Mouse (Mus musculus) neural tube, embryonic 12.5 days (tissue): Measurements from ENCODE around the gene Ccsap. TPM values are rescaled to one million over a fixed set of nuclear protein-coding genes. Genes with fewer than 3 reads are reported as not detected.

Experiments
- ATAC-seq: fragments of 200-750 bp; cut with Nextera tagmentation; 2 replicates; pipeline ENCODE4 v1.8.0; 2017; ENCODE audit warnings: low read depth, mild to moderate bottlenecking, moderate TSS enrichment, moderate library complexity; ENCODE audit not compliant: low FRiP score
- H3K27ac ChIP-seq: fragments of 300-500 bp; sonication (generic); 2 replicates; pipeline ENCODE4 v1.5.1; 2016
- H3K27me3 ChIP-seq: fragments of 300-500 bp; sonication (generic); replicated peaks from 2 replicates; pipeline ENCODE4 v1.6.1; 2016; ENCODE audit warnings: mild to moderate bottlenecking
- H3K36me3 ChIP-seq: fragments of 300-500 bp; sonication (generic); 2 replicates; pipeline ENCODE4 v1.6.1; 2016; ENCODE audit warnings: mild to moderate bottlenecking
- H3K4me1 ChIP-seq: fragments of 300-500 bp; sonication (generic); 2 replicates; pipeline ENCODE4 v1.6.1; 2016
- H3K4me2 ChIP-seq: fragments of 300-500 bp; sonication (generic); replicated peaks from 2 replicates; pipeline ENCODE4 v1.6.1; 2016; ENCODE audit warnings: mild to moderate bottlenecking
- H3K4me3 ChIP-seq: fragments of 300-500 bp; sonication (generic); 2 replicates; pipeline ENCODE4 v1.5.1; 2016
- H3K9ac ChIP-seq: fragments of 300-500 bp; sonication (generic); 2 replicates; pipeline ENCODE4 v1.6.1; 2016; ENCODE audit warnings: mild to moderate bottlenecking
- H3K9me3 ChIP-seq: fragments of 300-500 bp; sonication (generic); 2 replicates; pipeline ENCODE4 v1.6.1; 2016; ENCODE audit warnings: mild to moderate bottlenecking
- WGBS: fragments of 180-500 bp; shearing (Covaris S2); methylation state at CpG from one replicate; pipeline ENCODE4 v1.1.7; 2016; 5-methylcytosine and 5-hydroxymethylcytosine counted together
- polyA plus RNA-seq: library from polyadenylated mRNA; unstranded; fragments of >200 nt; fragmentation: Nextera tagmentation; extraction: Ambion mirVana; gene quantifications from 2 replicates; pipeline ENCODE4 v1.2.1, GENCODE M21; 2016

Gene Ccsap
- polyA plus RNA-seq, 1 experiment from 2014 or later, result 8.5 TPM

- no peaks in the 10 kb centered on the region for H3K36me3 ChIP-seq
- H3K4me1 ChIP-seq, result 0 out of 2 replicates have a peak, but pooled peaks cover 8% of the 10 kb centered on the region
- no peak overlapping the region for H3K9ac ChIP-seq
- no peaks in the 10 kb centered on the region for H3K9me3 ChIP-seq
- H3K27ac ChIP-seq, result no peak overlapping the region
- H3K4me3 ChIP-seq, result no peak overlapping the region
- H3K27me3 ChIP-seq, result no peaks in the 10 kb centered on the region
- 60% methylated on average over 3 of the region's 3 CpGs for WGBS
- H3K4me2 ChIP-seq, result no peak overlapping the region
- ATAC-seq, result no peak
Measured at GRCm38 (mm10) chr8:123847546-123847945, 12.5 kb downstream of the Ccsap start.

GRCm38 (mm10) chr8:123846509-123846908, 13.5 kb downstream of the Ccsap start:
- H3K4me2 ChIP-seq, result no peak overlapping the region
- no peak for ATAC-seq
- H3K27me3 ChIP-seq, result no peaks in the 10 kb centered on the region
- H3K36me3 ChIP-seq, result no peaks in the 10 kb centered on the region
- H3K4me3 ChIP-seq, result no peak overlapping the region
- H3K4me1 ChIP-seq, result 0 out of 2 replicates have a peak, but pooled peaks cover 3% of the 10 kb centered on the region
- no peaks in the 10 kb centered on the region for H3K9me3 ChIP-seq
- no peak overlapping the region for H3K9ac ChIP-seq
- H3K27ac ChIP-seq, result no peak overlapping the region
- 95% methylated on average over 12 of the region's 12 CpGs for WGBS

GRCm38 (mm10) chr8:123845991-123846390, 14.0 kb downstream of the Ccsap start:
- Histone ChIP-seq H3K27ac (no peak overlapping the region), H3K36me3 (peaks cover 3% of the 10 kb centered on the region; the same call in 1 of the 2 replicates), H3K4me2 (no peak overlapping the region), H3K9ac (no peak overlapping the region), H3K4me3 (no peak overlapping the region), H3K27me3 (no peaks in the 10 kb centered on the region), H3K9me3 (no peaks in the 10 kb centered on the region), H3K4me1 (no peaks in the 10 kb centered on the region)
- 93% methylated on average over 10 of the region's 10 CpGs for WGBS
- no peak for ATAC-seq

GRCm38 (mm10) chr8:123845114-123845513, 14.9 kb downstream of the Ccsap start:
- Histone ChIP-seq H3K9me3 (no peaks in the 10 kb centered on the region), H3K9ac (no peak overlapping the region), H3K4me3 (no peak overlapping the region), H3K27me3 (no peaks in the 10 kb centered on the region), H3K4me2 (no peak overlapping the region), H3K27ac (no peak overlapping the region), H3K36me3 (peaks cover 3% of the 10 kb centered on the region; the same call in 1 of the 2 replicates), H3K4me1 (no peaks in the 10 kb centered on the region)
- no peak for ATAC-seq
- 88% methylated on average over 13 of the region's 13 CpGs for WGBS

GRCm38 (mm10) chr8:123844341-123844740, 15.7 kb downstream of the Ccsap start:
- ATAC-seq, result no peak
- Histone ChIP-seq H3K9me3 (no peaks in the 10 kb centered on the region), H3K9ac (no peak overlapping the region), H3K4me1 (no peaks in the 10 kb centered on the region), H3K4me2 (no peak overlapping the region), H3K27me3 (no peaks in the 10 kb centered on the region), H3K36me3 (peaks cover 3% of the 10 kb centered on the region; the same call in 1 of the 2 replicates), H3K27ac (no peak overlapping the region), H3K4me3 (no peak overlapping the region)
- WGBS, result 81% methylated on average over 7 of the region's 7 CpGs

GRCm38 (mm10) chr8:123842086-123842485, 17.9 kb downstream of the Ccsap start:
- Histone ChIP-seq H3K9me3 (no peaks in the 10 kb centered on the region), H3K27me3 (no peaks in the 10 kb centered on the region), H3K9ac (no peak overlapping the region), H3K27ac (no peak overlapping the region), H3K4me3 (no peak overlapping the region), H3K36me3 (peaks cover 3% of the 10 kb centered on the region; the same call in 1 of the 2 replicates), H3K4me1 (no peaks in the 10 kb centered on the region), H3K4me2 (no peak overlapping the region)
- no peak for ATAC-seq
- WGBS, result 93% methylated on average over 12 of the region's 12 CpGs

GRCm38 (mm10) chr8:123840578-123841345, 19.2 kb downstream of the Ccsap start:
- H3K4me1 ChIP-seq, result no peaks in the 10 kb centered on the region
- H3K27ac ChIP-seq, result no peak overlapping the region
- ATAC-seq, result no peak
- no peaks in the 10 kb centered on the region for H3K27me3 ChIP-seq
- no peak overlapping the region for H3K4me2 ChIP-seq
- 93% methylated on average over 15 of the region's 15 CpGs for WGBS
- no peak overlapping the region for H3K9ac ChIP-seq
- H3K36me3 ChIP-seq, result peaks cover 4% of the 10 kb centered on the region; the same call in 1 of the 2 replicates
- no peaks in the 10 kb centered on the region for H3K9me3 ChIP-seq
- H3K4me3 ChIP-seq, result no peak overlapping the region

- Histone ChIP-seq H3K9me3 (no peaks in the 10 kb centered on the region), H3K4me1 (no peaks in the 10 kb centered on the region), H3K27me3 (no peaks in the 10 kb centered on the region), H3K4me2 (no peak overlapping the region), H3K36me3 (peaks cover 24% of the 10 kb centered on the region), H3K4me3 (no peak overlapping the region), H3K27ac (no peak overlapping the region), H3K9ac (no peak overlapping the region)
- no peak for ATAC-seq
- WGBS, result 78% methylated on average over 9 of the region's 9 CpGs
Measured at GRCm38 (mm10) chr8:123838496-123838895, 21.5 kb downstream of the Ccsap start.

GRCm38 (mm10) chr8:123836354-123836753, 23.7 kb downstream of the Ccsap start:
- Histone ChIP-seq H3K4me3 (no peak overlapping the region), H3K36me3 (peaks cover 42% of the 10 kb centered on the region), H3K9ac (no peak overlapping the region), H3K9me3 (no peaks in the 10 kb centered on the region), H3K27me3 (no peaks in the 10 kb centered on the region), H3K4me2 (no peak overlapping the region), H3K4me1 (no peaks in the 10 kb centered on the region), H3K27ac (no peak overlapping the region)
- WGBS, result 91% methylated on average over 6 of the region's 6 CpGs
- ATAC-seq, result no peak

- peaks cover 49% of the 10 kb centered on the region for H3K36me3 ChIP-seq
- ATAC-seq, result no peak
- no peak overlapping the region for H3K4me2 ChIP-seq
- H3K9ac ChIP-seq, result no peak overlapping the region
- no peak overlapping the region for H3K4me3 ChIP-seq
- H3K27ac ChIP-seq, result no peak overlapping the region
- no peaks in the 10 kb centered on the region for H3K27me3 ChIP-seq
- H3K4me1 ChIP-seq, result no peaks in the 10 kb centered on the region
- H3K9me3 ChIP-seq, result no peaks in the 10 kb centered on the region
- WGBS, result 59% methylated on average over 9 of the region's 9 CpGs
Measured at GRCm38 (mm10) chr8:123835451-123835850, 24.6 kb downstream of the Ccsap start.

GRCm38 (mm10) chr8:123832757-123833156, 27.3 kb downstream of the Ccsap start:
- Histone ChIP-seq H3K36me3 (peaks cover 75% of the 10 kb centered on the region), H3K27ac (no peak overlapping the region), H3K9me3 (no peaks in the 10 kb centered on the region), H3K4me3 (no peak overlapping the region), H3K27me3 (no peaks in the 10 kb centered on the region), H3K9ac (no peak overlapping the region), H3K4me1 (no peaks in the 10 kb centered on the region), H3K4me2 (no peak overlapping the region)
- 96% methylated on average over 4 of the region's 4 CpGs for WGBS
- no peak for ATAC-seq

- Histone ChIP-seq H3K27ac (no peak overlapping the region), H3K9me3 (peaks cover 4% of the 10 kb centered on the region; the same call in 1 of the 2 replicates), H3K4me3 (no peak overlapping the region), H3K27me3 (no peaks in the 10 kb centered on the region), H3K9ac (no peak overlapping the region), H3K36me3 (peaks cover 77% of the 10 kb centered on the region), H3K4me1 (no peaks in the 10 kb centered on the region), H3K4me2 (no peak overlapping the region)
- WGBS, result 93% methylated on average over 13 of the region's 13 CpGs
- no peak for ATAC-seq
Measured at GRCm38 (mm10) chr8:123827523-123827922, 32.5 kb downstream of the Ccsap start.

- H3K4me3 ChIP-seq, result no peak overlapping the region
- peaks cover 71% of the 10 kb centered on the region for H3K36me3 ChIP-seq
- 89% methylated on average over 7 of the region's 7 CpGs for WGBS
- H3K4me2 ChIP-seq, result no peak overlapping the region
- H3K4me1 ChIP-seq, result no peaks in the 10 kb centered on the region
- no peak for ATAC-seq
- H3K9ac ChIP-seq, result no peak overlapping the region
- H3K9me3 ChIP-seq, result peaks cover 4% of the 10 kb centered on the region; the same call in 1 of the 2 replicates
- no peak overlapping the region for H3K27ac ChIP-seq
- no peaks in the 10 kb centered on the region for H3K27me3 ChIP-seq
Measured at GRCm38 (mm10) chr8:123826758-123827157, 33.3 kb downstream of the Ccsap start.
